Mouse (Mus musculus) liver, embryonic 14.5 days (tissue): Measurements from ENCODE around the gene Pcdh15.

ENCODE experiments used
- CTCF ChIP-seq: IDR thresholded peaks from 2 replicates; pipeline ENCODE4 v1.5.1; 2016; ENCODE audit warnings: antibody characterized with exemption, low read depth, control low read depth
- EP300 ChIP-seq: IDR thresholded peaks from 2 replicates; pipeline ENCODE4 v1.6.1; 2016; ENCODE audit warnings: antibody characterized with exemption, low read depth

- TF ChIP-seq EP300, result no peak
- no peak for TF ChIP-seq CTCF
These were observed 829.5 kb downstream of the Pcdh15 start for GRCm38 (mm10) chr10:73928672-73929071.
